Comparison of ENCODE assay signal across 14 mouse cellular contexts in genomic region chr13:98679631-98680041, GRCm38 (mm10). TPM values are rescaled to one million over a fixed set of nuclear protein-coding genes. Genes with fewer than 3 reads are reported as not detected.
DNase-seq lines count a peak whose midpoint lies in the region; ATAC-seq lines count a peak whose summit lies in the region.
"Had no signal": no experiment of that assay in that cellular context is flagged by ENCODE, and none has a peak within 500 bp of the region (broad histone marks: within the 10 kb centered on the region; RNA-seq: fewer than 3 reads in every experiment).

No protein-coding gene starts in this region.

- WGBS in heart, embryonic 10.5 days, result 20% methylated on average over 4 of the region's 4 CpGs
- 22% methylated on average over 4 of the region's 4 CpGs for WGBS in embryonic facial prominence, embryonic 14.5 days
- 31% methylated on average over 4 of the region's 4 CpGs for WGBS in stomach, embryonic 14.5 days

- no peaks in the 10 kb centered on the region for H3K27me3 ChIP-seq in heart, embryonic 10.5 days (ENCODE audit: insufficient read depth, poor library complexity, severe bottlenecking)
- H3K27me3 ChIP-seq in embryonic facial prominence, embryonic 14.5 days (replicated peaks; ENCODE audit: control insufficient read depth, insufficient read depth, low read length), result no peaks in the 10 kb centered on the region
- H3K27me3 ChIP-seq in stomach, embryonic 14.5 days (ENCODE audit: control insufficient read depth, insufficient read depth, low read length), result no peaks in the 10 kb centered on the region
- H3K27me3 ChIP-seq: liver, embryonic 13.5 days had no signal

- H3K4me2 ChIP-seq in embryonic facial prominence, embryonic 14.5 days (ENCODE audit: low read depth, low read length), result no peak overlapping the region
- no peak overlapping the region for H3K4me2 ChIP-seq in stomach, embryonic 14.5 days (replicated peaks; ENCODE audit: low read depth, low read length)
- H3K4me2 ChIP-seq: liver, embryonic 13.5 days had no signal

- peaks cover 34% of the 10 kb centered on the region for H3K4me1 ChIP-seq in heart, embryonic 10.5 days
- H3K4me1 ChIP-seq in embryonic facial prominence, embryonic 14.5 days (ENCODE audit: control insufficient read depth, insufficient read depth, low read length), result peaks cover 6% of the 10 kb centered on the region; the same call in 1 of the 2 replicates
- H3K4me1 ChIP-seq in stomach, embryonic 14.5 days (ENCODE audit: control insufficient read depth, insufficient read depth, low read length), result peaks cover 4% of the 10 kb centered on the region; the same call in 1 of the 2 replicates
- H3K4me1 ChIP-seq: liver, embryonic 13.5 days had no signal

- no peak overlapping the region for H3K9ac ChIP-seq in embryonic facial prominence, embryonic 14.5 days (ENCODE audit: low read depth, low read length)
- no peak overlapping the region for H3K9ac ChIP-seq in stomach, embryonic 14.5 days (replicated peaks; ENCODE audit: low read depth, low read length)
- H3K9ac ChIP-seq: forebrain, postnatal 0 days; liver, embryonic 13.5 days had no signal

- 0 out of 2 replicates have a peak, but pooled peaks have one; percentile 41 for ATAC-seq in embryonic facial prominence, embryonic 14.5 days (ENCODE audit: low read depth)
- 0 out of 2 replicates have a peak, but pooled peaks have one; percentile 17 for ATAC-seq in stomach, embryonic 14.5 days (ENCODE audit: insufficient number of reproducible peaks, insufficient read depth, low FRiP score, low read depth)
- no peak for ATAC-seq in granulocyte monocyte progenitor cell, adult 5-6 weeks (replicated peaks; ENCODE audit: poor library complexity, severe bottlenecking)
- ATAC-seq: forebrain, postnatal 0 days had no signal

- DNase-seq in heart, embryonic 10.5 days (ENCODE audit: low spot score), result peak; percentile 85
- DNase-seq in heart, adult 18-20 months, result no peak
- peak; percentile 17 for DNase-seq in retina, embryonic 14.5 days (ENCODE audit: low spot score)
- DNase-seq in retina, postnatal 1 day, result no peak
- peak; percentile 66 for DNase-seq in embryonic facial prominence, embryonic 14.5 days (ENCODE audit: low spot score)
- no peak for DNase-seq in right cerebral cortex, adult 2 months (ENCODE audit: low spot score in 2 of 2)
- DNase-seq: adrenal gland, postnatal 25 days; forebrain, postnatal 0 days; heart, postnatal 4 days; liver, embryonic 13.5 days had no signal

- H3K36me3 ChIP-seq in heart, embryonic 10.5 days, result no peaks in the 10 kb centered on the region
- no peaks in the 10 kb centered on the region for H3K36me3 ChIP-seq in embryonic facial prominence, embryonic 14.5 days (ENCODE audit: control insufficient read depth, insufficient read depth, low read length)
- no peaks in the 10 kb centered on the region for H3K36me3 ChIP-seq in stomach, embryonic 14.5 days (ENCODE audit: control insufficient read depth, insufficient read depth, low read length)
- H3K36me3 ChIP-seq: liver, embryonic 13.5 days had no signal

- no peaks in the 10 kb centered on the region for H3K9me3 ChIP-seq in heart, embryonic 10.5 days
- H3K9me3 ChIP-seq in embryonic facial prominence, embryonic 14.5 days (ENCODE audit: control insufficient read depth, low read length), result no peaks in the 10 kb centered on the region
- no peaks in the 10 kb centered on the region for H3K9me3 ChIP-seq in stomach, embryonic 14.5 days (ENCODE audit: control insufficient read depth, low read depth, low read length)
- H3K9me3 ChIP-seq: liver, embryonic 13.5 days had no signal

- no peak overlapping the region for H3K4me3 ChIP-seq in heart, embryonic 10.5 days
- no peak overlapping the region for H3K4me3 ChIP-seq in embryonic facial prominence, embryonic 14.5 days (ENCODE audit: low read depth, low read length)
- H3K4me3 ChIP-seq in stomach, embryonic 14.5 days (ENCODE audit: low read depth, low read length), result no peak overlapping the region
- H3K4me3 ChIP-seq: liver, embryonic 13.5 days had no signal

- H3K27ac ChIP-seq in heart, embryonic 10.5 days, result peak overlapping the region; percentile 82
- no peak overlapping the region for H3K27ac ChIP-seq in embryonic facial prominence, embryonic 14.5 days (replicated peaks; ENCODE audit: low read depth, low read length)
- H3K27ac ChIP-seq in stomach, embryonic 14.5 days (ENCODE audit: low read length), result no peak overlapping the region
- H3K27ac ChIP-seq: liver, embryonic 13.5 days had no signal

RNA-seq across cellular contexts. Expression of gene Tmem171, which starts 15.0 kb away (rescaled TPM):
- 0.73 and 1.0 TPM in 2 replicates for polyA plus RNA-seq in heart, embryonic 10.5 days (2016; fragmentation: Nextera tagmentation; extraction: Ambion mirVana)
- total RNA-seq in heart, adult 18-20 months (2021), result 10 to 100 TPM in 1 of 2 experiments, 1 to 10 TPM in 1; 5.8 to 10.2 TPM
- 0.35 and 0.57 TPM in 2 replicates for polyA plus RNA-seq in embryonic facial prominence, embryonic 14.5 days (2014; fragmentation: Nextera tagmentation; extraction: Ambion mirVana)
- 1.9 and 3.2 TPM in 2 replicates for polyA plus RNA-seq in stomach, embryonic 14.5 days (2014; fragmentation: Nextera tagmentation; extraction: Ambion mirVana)
- not detected in 2 replicates for total RNA-seq in granulocyte monocyte progenitor cell, adult 5-6 weeks (2014; fragmentation: Nextera tagmentation)
- not detected in 2 replicates for total RNA-seq in granulocyte monocyte progenitor cell, adult 5-6 weeks (2017)
- total RNA-seq: adrenal gland, postnatal 25 days; forebrain, postnatal 0 days; megakaryocyte, adult 5-6 weeks had no signal
- polyA plus RNA-seq: forebrain, postnatal 0 days; liver, embryonic 13.5 days had no signal

RNA-seq across cellular contexts. Expression of gene Tmem174, which starts 42.4 kb away (rescaled TPM):
- polyA plus RNA-seq in heart, embryonic 10.5 days (2016; fragmentation: Nextera tagmentation; extraction: Ambion mirVana), result 0.05 TPM in 1 of 2 replicates, not detected in the other
- total RNA-seq in heart, adult 18-20 months (2021), result not detected
- not detected in 2 replicates for polyA plus RNA-seq in embryonic facial prominence, embryonic 14.5 days (2014; fragmentation: Nextera tagmentation; extraction: Ambion mirVana)
- not detected in 2 replicates for polyA plus RNA-seq in stomach, embryonic 14.5 days (2014; fragmentation: Nextera tagmentation; extraction: Ambion mirVana)
- total RNA-seq in granulocyte monocyte progenitor cell, adult 5-6 weeks (2014; fragmentation: Nextera tagmentation), result not detected in 2 replicates
- total RNA-seq in granulocyte monocyte progenitor cell, adult 5-6 weeks (2017), result not detected in 2 replicates
- total RNA-seq: adrenal gland, postnatal 25 days; heart, postnatal 4 days had no signal
- polyA plus RNA-seq: forebrain, postnatal 0 days; gonadal fat pad, adult 2 months; liver, embryonic 13.5 days had no signal

Comparison
In these comparisons a context has a peak if more than half of its experiments do, and no peak if none do; other contexts are left out.
1. DNase-seq: peak in heart, embryonic 10.5 days (single experiment), retina, embryonic 14.5 days (single experiment) and embryonic facial prominence, embryonic 14.5 days (single experiment); none in heart, adult 18-20 months (0 of 2), retina, postnatal 1 day (single experiment) and right cerebral cortex, adult 2 months (0 of 2).